Mouse (Mus musculus): Measurements from ENCODE around the gene Lrrc23. TPM values are rescaled to one million over a fixed set of nuclear protein-coding genes. Genes with fewer than 3 reads are reported as not detected.

Lrrc23 gene
- total and polyA plus RNA-seq, 3 experiments = 3.2 TPM; not detected in 2

DNA sequence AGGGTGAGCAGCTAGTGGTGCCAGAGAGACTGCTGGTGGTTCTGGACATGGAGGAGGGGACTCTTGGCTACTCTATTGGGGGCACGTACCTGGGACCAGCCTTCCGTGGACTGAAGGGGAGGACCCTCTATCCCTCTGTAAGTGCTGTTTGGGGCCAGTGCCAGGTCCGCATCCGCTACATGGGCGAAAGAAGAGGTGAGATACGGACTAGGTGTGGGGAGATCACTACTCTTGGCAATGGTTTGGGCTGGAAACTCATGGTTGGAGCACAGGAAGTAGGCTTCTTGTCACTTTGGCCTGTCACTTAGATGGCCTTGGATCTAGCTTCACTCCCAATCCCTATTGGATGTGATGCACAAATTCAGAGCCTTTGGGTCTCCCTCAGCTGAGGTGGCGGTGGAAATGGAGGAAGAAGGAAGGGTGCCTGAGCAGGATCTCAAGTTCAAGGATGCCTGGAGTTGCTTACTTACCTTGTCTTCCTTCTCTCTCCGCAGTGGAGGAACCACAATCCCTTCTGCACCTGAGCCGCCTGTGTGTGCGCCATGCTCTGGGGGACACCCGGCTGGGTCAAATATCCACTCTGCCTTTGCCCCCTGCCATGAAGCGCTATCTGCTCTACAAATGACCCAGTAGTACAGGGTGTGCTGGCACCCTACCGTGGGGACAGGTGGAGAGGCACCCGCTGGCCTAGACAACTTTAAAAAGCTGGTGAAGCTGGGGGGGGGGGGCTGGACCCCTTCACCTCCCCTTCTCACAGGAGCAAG, 30.4 kb upstream of the Lrrc23 start:
- Histone ChIP-seq H3K36me3 (ENCODE audit: control insufficient read depth, insufficient read depth, low read length) (no peaks in the 10 kb centered on the region; the same call in 1 of the 2 replicates), H3K79me2 (replicated peaks; ENCODE audit: control insufficient read depth, insufficient read depth, low read length) (no peaks in the 10 kb centered on the region), H3K4me3 (peak overlapping the region; percentile 61), H3K27me3 (ENCODE audit: control insufficient read depth, insufficient read depth, low read length) (no peaks in the 10 kb centered on the region), H3K27ac (peak overlapping the region; percentile 81; the same call in 1 of the 2 replicates), H3K4me1 (ENCODE audit: control insufficient read depth, insufficient read depth, low read length) (peaks cover 16% of the 10 kb centered on the region), H3K9ac (ENCODE audit: low read depth, low read length) (peak overlapping the region; percentile 8)
- TF ChIP-seq CTCF (IDR thresholded peaks at IDR 0.05) (no peak), POLR2A (IDR thresholded peaks at IDR 0.05; ENCODE audit: insufficient read depth, low read depth, low read length) (0 out of 2 replicates have a peak, but pooled peaks have one; percentile 6)
- 44% methylated on average over 14 of the region's 14 CpGs for WGBS
- DNase-seq = no peak
- intact Hi-C loops (cut with DNase I) = loop anchor here (5.0 kb wide), 2 partner anchors 68 to 108 kb away; partner anchors contain the start of gene Grcc10

DNA sequence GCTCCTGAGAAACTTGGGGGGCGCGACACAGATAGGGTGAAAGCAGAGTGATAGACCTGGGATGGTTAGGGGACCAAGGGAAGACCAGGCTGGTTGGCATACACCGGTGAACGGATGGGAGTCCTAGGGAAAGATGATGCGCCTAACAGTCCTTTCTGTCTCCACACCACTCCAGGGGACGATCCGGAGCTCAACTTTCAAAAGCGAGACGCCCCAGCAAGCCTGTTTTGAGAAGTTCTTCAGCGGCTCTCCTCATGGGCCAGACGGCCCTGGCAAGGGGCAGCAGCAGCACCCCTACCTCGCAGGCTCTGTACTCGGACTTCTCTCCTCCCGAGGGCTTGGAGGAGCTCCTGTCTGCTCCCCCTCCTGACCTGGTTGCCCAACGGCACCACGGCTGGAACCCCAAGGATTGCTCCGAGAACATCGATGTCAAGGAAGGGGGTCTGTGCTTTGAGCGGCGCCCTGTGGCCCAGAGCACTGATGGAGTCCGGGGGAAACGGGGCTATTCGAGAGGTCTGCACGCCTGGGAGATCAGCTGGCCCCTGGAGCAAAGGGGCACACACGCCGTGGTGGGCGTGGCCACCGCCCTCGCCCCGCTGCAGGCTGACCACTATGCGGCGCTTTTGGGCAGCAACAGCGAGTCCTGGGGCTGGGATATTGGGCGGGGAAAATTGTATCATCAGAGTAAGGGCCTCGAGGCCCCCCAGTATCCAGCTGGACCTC, 29.7 kb upstream of the Lrrc23 start:
- WGBS = 1% methylated on average over 35 of the region's 35 CpGs
- peak overlapping the region; percentile 61 for H3K4me3 ChIP-seq
- intact Hi-C loops (cut with DNase I) = loop anchor here (5.0 kb wide), 2 partner anchors 67 to 107 kb away; partner anchors contain the start of gene Grcc10
- peak; percentile 96 for TF ChIP-seq CTCF (IDR thresholded peaks at IDR 0.05)
- TF ChIP-seq EP300 (IDR thresholded peaks at IDR 0.05; ENCODE audit: insufficient read depth, low read depth, low read length) = 0 out of 2 replicates have a peak, but pooled peaks have one; percentile 5
- peak; percentile 42; the same call in 1 of the 2 replicates for TF ChIP-seq POLR2A (IDR thresholded peaks at IDR 0.05; ENCODE audit: insufficient read depth, low read depth, low read length)
- H3K79me2 ChIP-seq (replicated peaks; ENCODE audit: control insufficient read depth, insufficient read depth, low read length) = no peaks in the 10 kb centered on the region
- peak overlapping the region; percentile 85 for H3K9ac ChIP-seq (ENCODE audit: low read depth, low read length)
- H3K4me1 ChIP-seq (ENCODE audit: control insufficient read depth, insufficient read depth, low read length) = peaks cover 14% of the 10 kb centered on the region
- peak; percentile 88 to 91 for DNase-seq
- H3K27ac ChIP-seq = peak overlapping the region; percentile 81
- H3K27me3 ChIP-seq (ENCODE audit: control insufficient read depth, insufficient read depth, low read length) = no peaks in the 10 kb centered on the region
- no peaks in the 10 kb centered on the region; the same call in 1 of the 2 replicates for H3K36me3 ChIP-seq (ENCODE audit: control insufficient read depth, insufficient read depth, low read length)

DNA sequence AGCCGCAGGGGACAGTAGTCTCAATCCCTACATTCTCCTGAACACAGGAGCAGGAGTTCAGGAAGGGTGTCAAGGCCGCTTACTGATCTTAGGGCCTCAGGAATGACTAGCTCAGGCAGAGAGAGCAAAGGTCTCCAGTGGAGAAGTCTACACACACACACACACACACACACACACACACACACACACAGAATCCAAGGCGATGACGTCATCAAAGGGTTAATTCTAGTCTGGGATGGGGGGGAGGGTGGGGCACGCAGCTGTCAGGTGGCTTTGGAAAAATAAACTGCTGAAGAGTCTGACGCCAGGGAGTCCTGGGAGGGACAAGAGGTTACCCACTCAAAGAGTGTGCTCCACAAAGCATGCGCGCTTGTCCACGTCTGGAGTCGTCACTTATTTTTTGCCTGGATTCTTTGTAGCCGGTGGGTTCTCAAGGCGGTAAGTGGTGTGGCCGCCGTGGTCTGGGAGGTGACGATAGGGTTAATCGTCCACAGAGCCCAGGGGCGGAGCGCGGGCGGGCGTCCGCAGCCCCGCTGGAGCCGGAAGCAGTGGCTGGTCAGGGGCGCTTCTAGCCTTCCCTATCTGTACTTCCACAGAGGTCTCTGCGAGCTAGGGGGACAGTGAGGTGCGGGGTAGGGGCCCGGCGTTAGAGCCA, 29.0 kb upstream of the Lrrc23 start, which contains the start of gene Spsb2:
Spsb2 (plus strand) TSS at position 304 of the 655 bp plus-strand sequence.
- H3K4me3 ChIP-seq = peak within 1 kb of the TSS; percentile 61
- peak; percentile 85 to 86 for DNase-seq
- no peaks in the 10 kb centered on the region; the same call in 1 of the 2 replicates for H3K36me3 ChIP-seq (ENCODE audit: control insufficient read depth, insufficient read depth, low read length)
- peak within 1 kb of the TSS; percentile 81 for H3K27ac ChIP-seq
- peaks cover 14% of the 10 kb centered on the region for H3K4me1 ChIP-seq (ENCODE audit: control insufficient read depth, insufficient read depth, low read length)
- no peak for TF ChIP-seq CTCF (IDR thresholded peaks at IDR 0.05)
- 0 out of 2 replicates have a peak, but pooled peaks have one; percentile 10 for TF ChIP-seq POLR2A (IDR thresholded peaks at IDR 0.05; ENCODE audit: insufficient read depth, low read depth, low read length)
- TF ChIP-seq EP300 (IDR thresholded peaks at IDR 0.05; ENCODE audit: insufficient read depth, low read depth, low read length) = no peak
- 2% methylated on average over 29 of the region's 29 CpGs for WGBS
- peak within 1 kb of the TSS; percentile 85 for H3K9ac ChIP-seq (ENCODE audit: low read depth, low read length)
- H3K27me3 ChIP-seq (ENCODE audit: control insufficient read depth, insufficient read depth, low read length) = no peaks in the 10 kb centered on the region
- no peaks in the 10 kb centered on the region for H3K79me2 ChIP-seq (replicated peaks; ENCODE audit: control insufficient read depth, insufficient read depth, low read length)
- intact Hi-C loops (cut with DNase I) = loop anchor here (5.0 kb wide), 2 partner anchors 66 to 106 kb away; partner anchors contain the start of gene Grcc10

DNA sequence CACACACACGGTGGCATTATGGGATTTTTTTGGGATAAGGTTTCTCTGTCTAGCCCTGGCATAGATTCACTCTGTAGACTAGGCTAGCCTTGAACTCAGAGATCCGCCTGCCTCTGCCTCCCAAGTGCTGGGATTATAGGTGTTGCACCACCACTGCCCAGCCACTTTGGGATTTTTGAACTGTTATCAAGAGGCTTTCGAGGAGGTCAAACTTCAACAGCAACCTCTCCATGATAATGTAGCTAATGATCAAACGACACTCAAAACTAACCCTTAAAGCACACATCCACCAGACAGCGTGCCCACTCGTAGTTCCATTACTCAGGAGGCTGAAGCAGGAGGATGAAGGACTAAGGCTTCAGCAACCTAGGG, 28.4 kb upstream of the Lrrc23 start:
- 63% methylated on average over 6 of the region's 6 CpGs for WGBS
- Histone ChIP-seq H3K4me1 (ENCODE audit: control insufficient read depth, insufficient read depth, low read length) (peaks cover 14% of the 10 kb centered on the region), H3K27me3 (ENCODE audit: control insufficient read depth, insufficient read depth, low read length) (no peaks in the 10 kb centered on the region), H3K36me3 (ENCODE audit: control insufficient read depth, insufficient read depth, low read length) (no peaks in the 10 kb centered on the region; the same call in 1 of the 2 replicates), H3K4me3 (no peak overlapping the region), H3K27ac (peak overlapping the region; percentile 58), H3K9ac (ENCODE audit: low read depth, low read length) (peak overlapping the region; percentile 21), H3K79me2 (replicated peaks; ENCODE audit: control insufficient read depth, insufficient read depth, low read length) (no peaks in the 10 kb centered on the region)
- DNase-seq = no peak
- no peak for TF ChIP-seq CTCF (IDR thresholded peaks at IDR 0.05)
- no peak for TF ChIP-seq POLR2A (IDR thresholded peaks at IDR 0.05; ENCODE audit: insufficient read depth, low read depth, low read length)
- TF ChIP-seq EP300 (IDR thresholded peaks at IDR 0.05; ENCODE audit: insufficient read depth, low read depth, low read length) = no peak
- intact Hi-C loops (cut with DNase I) = loop anchor here (5.0 kb wide), 2 partner anchors 66 to 106 kb away; partner anchors contain the start of gene Grcc10

DNA sequence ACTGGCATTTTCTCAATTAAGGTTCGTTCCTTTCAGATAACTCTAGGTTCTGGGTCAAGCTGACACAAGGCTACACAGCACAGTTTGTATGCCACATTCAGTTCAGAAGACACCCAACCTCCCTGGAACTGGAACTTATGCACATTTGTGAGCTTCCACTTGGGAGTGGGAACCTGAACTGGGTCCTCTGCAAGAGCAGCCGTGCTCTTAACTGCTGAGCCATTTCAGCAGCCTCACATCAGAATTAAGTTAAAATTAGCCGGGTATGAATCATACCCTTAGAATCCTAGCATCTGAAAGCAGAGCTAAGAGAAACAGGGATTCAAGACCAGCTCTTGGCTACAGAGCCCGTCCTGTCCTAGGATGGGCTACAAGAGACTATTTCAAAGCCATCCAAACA, 27.8 kb upstream of the Lrrc23 start:
- no peaks in the 10 kb centered on the region for H3K36me3 ChIP-seq (ENCODE audit: control insufficient read depth, insufficient read depth, low read length)
- 52% methylated on average over 4 of the region's 4 CpGs for WGBS
- no peak overlapping the region for H3K27ac ChIP-seq
- intact Hi-C loops (cut with DNase I) = loop anchor here (5.0 kb wide), 2 partner anchors 65 to 105 kb away; partner anchors contain the start of gene Grcc10
- no peak for DNase-seq
- H3K79me2 ChIP-seq (replicated peaks; ENCODE audit: control insufficient read depth, insufficient read depth, low read length) = no peaks in the 10 kb centered on the region
- H3K4me1 ChIP-seq (ENCODE audit: control insufficient read depth, insufficient read depth, low read length) = peaks cover 12% of the 10 kb centered on the region
- no peak overlapping the region for H3K4me3 ChIP-seq
- no peak overlapping the region for H3K9ac ChIP-seq (ENCODE audit: low read depth, low read length)
- TF ChIP-seq POLR2A (IDR thresholded peaks at IDR 0.05; ENCODE audit: insufficient read depth, low read depth, low read length) = no peak
- TF ChIP-seq EP300 (IDR thresholded peaks at IDR 0.05; ENCODE audit: insufficient read depth, low read depth, low read length) = no peak
- no peak for TF ChIP-seq CTCF (IDR thresholded peaks at IDR 0.05)
- no peaks in the 10 kb centered on the region for H3K27me3 ChIP-seq (ENCODE audit: control insufficient read depth, insufficient read depth, low read length)

Data from heart, adult 2 months (tissue).